Mouse (Mus musculus): ENCODE results near the gene Mrpl44.

DNA sequence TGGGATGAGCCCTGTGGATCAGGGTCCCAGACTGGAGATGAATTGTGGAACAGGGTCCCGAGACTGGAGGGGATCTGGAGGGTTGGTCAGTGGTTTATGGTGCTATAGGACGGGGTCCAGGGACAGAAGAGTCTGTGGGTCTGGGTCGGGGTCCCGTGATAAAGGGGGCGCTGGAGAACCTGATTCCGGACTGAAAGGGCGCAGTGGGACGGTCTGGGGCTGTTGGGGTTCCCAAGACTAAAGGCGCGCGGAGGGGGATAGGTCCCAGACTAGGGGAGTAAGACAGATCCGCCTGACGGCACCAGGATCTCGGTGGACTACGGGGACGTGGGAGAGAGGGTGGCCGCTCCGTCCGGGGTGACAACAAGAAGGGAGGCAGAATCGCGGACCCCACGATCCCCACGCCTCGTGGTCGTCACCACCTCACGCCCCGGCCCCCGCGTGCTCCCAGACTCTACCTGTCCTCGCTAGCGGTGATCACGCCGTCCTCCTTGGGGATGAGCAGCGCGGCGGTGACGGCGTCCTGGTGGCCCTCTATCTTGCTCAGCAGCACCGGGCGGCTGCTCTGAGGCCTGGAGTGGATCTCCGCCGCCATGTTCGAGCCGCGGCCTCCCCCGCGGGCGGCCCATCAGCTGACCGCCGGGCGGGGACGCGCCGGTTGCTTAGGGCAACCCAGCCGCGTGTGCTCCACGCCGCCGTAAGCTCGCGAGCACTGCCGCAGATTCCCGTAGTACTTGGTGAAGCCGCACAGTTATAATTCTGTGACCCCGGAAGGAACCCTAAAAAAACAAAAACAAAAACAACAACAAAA, 14.5 kb upstream of the Mrpl44 start:
- TF ChIP-seq CTCF (IDR thresholded peaks at IDR 0.05; ENCODE audit: low read depth, low read length) (no peak), POLR2A (IDR thresholded peaks at IDR 0.05; ENCODE audit: extremely low read depth, insufficient read depth, low read length) (peak; percentile 79; the same call in 1 of the 2 replicates)

All from liver, adult 2 months (tissue).